Comparison of ENCODE assay signal across 9 mouse cellular contexts in genomic region chr8:120883369-120883768, GRCm38 (mm10).
DNase-seq lines count a peak whose midpoint lies in the region; ATAC-seq and TF ChIP-seq lines count a peak whose summit lies in the region.
"Had no signal": no experiment of that assay in that cellular context is flagged by ENCODE, and none has a peak within 500 bp of the region (broad histone marks: within the 10 kb centered on the region; RNA-seq: fewer than 3 reads in every experiment).

No protein-coding gene starts in this region.

- H3K9ac ChIP-seq in heart, embryonic 11.5 days (ENCODE audit: low read depth, low read length), result no peak overlapping the region
- H3K9ac ChIP-seq in ES-Bruce4 (ENCODE audit: low read depth, poor library complexity, severe bottlenecking), result peak overlapping the region; percentile 49
- no peak overlapping the region for H3K9ac ChIP-seq in hindbrain, embryonic 13.5 days
- H3K9ac ChIP-seq in midbrain, embryonic 16.5 days (ENCODE audit: low read depth, low read length), result no peak overlapping the region
- H3K9ac ChIP-seq: liver, embryonic 12.5 days had no signal

- no peak for DNase-seq in heart, adult 8-10 months (ENCODE audit: low spot score)
- DNase-seq in kidney, adult 18-20 months, result no peak
- no peak for DNase-seq in thymus, postnatal 25 days

- WGBS in heart, embryonic 11.5 days (ENCODE audit: insufficient replicate concordance), result 4% methylated on average over 25 of the region's 25 CpGs
- 4% methylated on average over 25 of the region's 25 CpGs for WGBS in hindbrain, embryonic 13.5 days
- WGBS in midbrain, embryonic 16.5 days, result 2% methylated on average over 25 of the region's 25 CpGs

- TF ChIP-seq POLR2A in ES-Bruce4 (IDR thresholded peaks at IDR 0.05; ENCODE audit: insufficient read depth, low read length), result no peak

- H3K36me3 ChIP-seq in heart, embryonic 11.5 days (ENCODE audit: control insufficient read depth, insufficient read depth, low read length), result no peaks in the 10 kb centered on the region
- H3K36me3 ChIP-seq in ES-Bruce4 (ENCODE audit: control insufficient read depth, insufficient read depth, low read length, poor library complexity, severe bottlenecking), result no peaks in the 10 kb centered on the region
- H3K36me3 ChIP-seq in hindbrain, embryonic 13.5 days, result no peaks in the 10 kb centered on the region
- H3K36me3 ChIP-seq in midbrain, embryonic 16.5 days (ENCODE audit: control insufficient read depth, insufficient read depth, low read length), result no peaks in the 10 kb centered on the region
- H3K36me3 ChIP-seq: liver, embryonic 12.5 days had no signal

- 0 out of 2 replicates have a peak, but pooled peaks cover 3% of the 10 kb centered on the region for H3K4me1 ChIP-seq in heart, embryonic 11.5 days (ENCODE audit: control insufficient read depth, insufficient read depth, low read length)
- H3K4me1 ChIP-seq in ES-Bruce4 (ENCODE audit: control insufficient read depth, insufficient read depth, low read length), result no peaks in the 10 kb centered on the region
- peaks cover 8% of the 10 kb centered on the region for H3K4me1 ChIP-seq in hindbrain, embryonic 13.5 days (replicated peaks)
- peaks cover 5% of the 10 kb centered on the region; the same call in 1 of the 2 replicates for H3K4me1 ChIP-seq in midbrain, embryonic 16.5 days (ENCODE audit: control insufficient read depth, insufficient read depth, low read length)
- H3K4me1 ChIP-seq: liver, embryonic 12.5 days had no signal

- H3K9me3 ChIP-seq in heart, embryonic 11.5 days (replicated peaks; ENCODE audit: control insufficient read depth, low read length), result no peaks in the 10 kb centered on the region
- no peaks in the 10 kb centered on the region for H3K9me3 ChIP-seq in ES-Bruce4 (replicated peaks; ENCODE audit: control insufficient read depth, insufficient read depth, low read length, poor library complexity, severe bottlenecking)
- no peaks in the 10 kb centered on the region for H3K9me3 ChIP-seq in hindbrain, embryonic 13.5 days
- H3K9me3 ChIP-seq in midbrain, embryonic 16.5 days (replicated peaks; ENCODE audit: control insufficient read depth, low read length, poor library complexity, severe bottlenecking), result no peaks in the 10 kb centered on the region
- H3K9me3 ChIP-seq: liver, embryonic 12.5 days had no signal

- H3K4me3 ChIP-seq in heart, embryonic 11.5 days (ENCODE audit: low read depth, low read length), result peak overlapping the region; percentile 21
- peak overlapping the region; percentile 28 for H3K4me3 ChIP-seq in ES-Bruce4 (ENCODE audit: low read depth, low read length)
- no peak overlapping the region for H3K4me3 ChIP-seq in hindbrain, embryonic 13.5 days
- H3K4me3 ChIP-seq in midbrain, embryonic 16.5 days (ENCODE audit: low read depth, low read length), result no peak overlapping the region
- H3K4me3 ChIP-seq: liver, embryonic 12.5 days had no signal

- ATAC-seq in heart, embryonic 11.5 days (replicated peaks; ENCODE audit: insufficient number of reproducible peaks, low FRiP score, low TSS enrichment), result no peak
- ATAC-seq in hindbrain, embryonic 13.5 days (ENCODE audit: low FRiP score), result no peak
- no peak for ATAC-seq in midbrain, embryonic 16.5 days
- no peak for ATAC-seq in megakaryocyte-erythroid progenitor cell, adult 5-6 weeks (replicated peaks; ENCODE audit: low FRiP score, low TSS enrichment, poor library complexity, severe bottlenecking)
- ATAC-seq: liver, embryonic 12.5 days had no signal

- H3K27me3 ChIP-seq in heart, embryonic 11.5 days (ENCODE audit: control insufficient read depth, insufficient read depth, low read length), result peaks cover 89% of the 10 kb centered on the region
- 0 out of 2 replicates have a peak, but pooled peaks cover 3% of the 10 kb centered on the region for H3K27me3 ChIP-seq in ES-Bruce4 (ENCODE audit: control insufficient read depth, insufficient read depth, low read length, poor library complexity, severe bottlenecking)
- H3K27me3 ChIP-seq in hindbrain, embryonic 13.5 days, result peaks cover 92% of the 10 kb centered on the region
- H3K27me3 ChIP-seq in midbrain, embryonic 16.5 days (ENCODE audit: control insufficient read depth, insufficient read depth, low read depth, low read length), result peaks cover 64% of the 10 kb centered on the region

- H3K27ac ChIP-seq in heart, embryonic 11.5 days (ENCODE audit: low read depth, low read length), result no peak overlapping the region
- no peak overlapping the region for H3K27ac ChIP-seq in ES-Bruce4 (ENCODE audit: insufficient read depth, low read length)
- no peak overlapping the region for H3K27ac ChIP-seq in hindbrain, embryonic 13.5 days
- H3K27ac ChIP-seq in midbrain, embryonic 16.5 days (ENCODE audit: low read length), result no peak overlapping the region
- H3K27ac ChIP-seq: liver, embryonic 12.5 days had no signal

- peak overlapping the region; percentile 44 for H3K4me2 ChIP-seq in heart, embryonic 11.5 days
- H3K4me2 ChIP-seq in hindbrain, embryonic 13.5 days, result 0 out of 2 replicates have a peak overlapping the region, but pooled peaks have one; percentile 21
- H3K4me2 ChIP-seq in midbrain, embryonic 16.5 days (ENCODE audit: low read length), result peak overlapping the region; percentile 34; the same call in 1 of the 2 replicates
- H3K4me2 ChIP-seq: liver, embryonic 12.5 days had no signal

- no peak for TF ChIP-seq CTCF in ES-Bruce4 (IDR thresholded peaks at IDR 0.05; ENCODE audit: low read depth, low read length)

- TF ChIP-seq EP300 in ES-Bruce4 (IDR thresholded peaks at IDR 0.05; ENCODE audit: insufficient read depth, low read depth, low read length), result no peak

Comparison
In these comparisons a context has a peak if more than half of its experiments do, and no peak if none do; other contexts are left out.
1. H3K4me3 ChIP-seq: peak in heart, embryonic 11.5 days (single experiment) and ES-Bruce4 (single experiment); none in hindbrain, embryonic 13.5 days (single experiment) and midbrain, embryonic 16.5 days (single experiment).
2. Peak in every context shown above with its lines, with median percentiles within 50 percentile points of each other: H3K4me2 ChIP-seq.